ENCODE assay signal across 8 mouse cellular contexts in genomic region chr14:25519656-25520055, GRCm38 (mm10).
DNase-seq lines count a peak whose midpoint lies in the region; ATAC-seq and TF ChIP-seq lines count a peak whose summit lies in the region.

No protein-coding gene starts in this region.

- peak overlapping the region; percentile 50 for H3K4me3 ChIP-seq in gastrocnemius, adult 2 months
- no peak overlapping the region for H3K4me3 ChIP-seq in hindbrain, embryonic 15.5 days
- no peak overlapping the region for H3K4me3 ChIP-seq in midbrain, embryonic 12.5 days

- peak overlapping the region; percentile 96 for H3K27ac ChIP-seq in gastrocnemius, adult 2 months
- H3K27ac ChIP-seq in hindbrain, embryonic 15.5 days (replicated peaks): 0 out of 2 replicates have a peak overlapping the region, but pooled peaks have one; percentile 37
- H3K27ac ChIP-seq in midbrain, embryonic 12.5 days (replicated peaks): peak overlapping the region; percentile 31

- H3K36me3 ChIP-seq in hindbrain, embryonic 15.5 days: no peaks in the 10 kb centered on the region
- peaks cover 28% of the 10 kb centered on the region; the same call in 1 of the 2 replicates for H3K36me3 ChIP-seq in midbrain, embryonic 12.5 days

- peaks cover 87% of the 10 kb centered on the region for H3K4me1 ChIP-seq in hindbrain, embryonic 15.5 days (replicated peaks)
- H3K4me1 ChIP-seq in midbrain, embryonic 12.5 days: peaks cover 84% of the 10 kb centered on the region

- no peak for ATAC-seq in hindbrain, embryonic 15.5 days (ENCODE audit: low FRiP score, low read depth)
- ATAC-seq in midbrain, embryonic 12.5 days (ENCODE audit: low FRiP score, low read depth): no peak

- intact Hi-C loops in left cerebral cortex, postnatal 4 days (cut with DNase I): no loop called here
- intact Hi-C loops in left cerebral cortex, postnatal 36 days (cut with DNase I): no loop called here
- intact Hi-C loops in gastrocnemius, adult 2 months (cut with DNase I): no loop called here

- no peak overlapping the region for H3K4me2 ChIP-seq in hindbrain, embryonic 15.5 days
- H3K4me2 ChIP-seq in midbrain, embryonic 12.5 days (replicated peaks): no peak overlapping the region

- no peak for TF ChIP-seq CTCF in gastrocnemius, adult 2 months (IDR thresholded peaks at IDR 0.05)

- no peaks in the 10 kb centered on the region for H3K27me3 ChIP-seq in hindbrain, embryonic 15.5 days
- H3K27me3 ChIP-seq in midbrain, embryonic 12.5 days: no peaks in the 10 kb centered on the region

- peak; percentile 70 for DNase-seq in left cerebral cortex, postnatal 4 days
- DNase-seq in left cerebral cortex, postnatal 36 days (ENCODE audit: low spot score in 2 of 2): no peak
- peak; percentile 86 to 89 for DNase-seq in adrenal gland, postnatal 36 days
- DNase-seq in gastrocnemius, adult 2 months: peak; percentile 85
- no peak for DNase-seq in embryo, embryonic 11 days
- DNase-seq in right cerebral cortex, postnatal 25 days: no peak

- 51% methylated on average over 4 of the region's 4 CpGs for WGBS in hindbrain, embryonic 15.5 days
- 61% methylated on average over 4 of the region's 4 CpGs for WGBS in midbrain, embryonic 12.5 days

- H3K9ac ChIP-seq in hindbrain, embryonic 15.5 days: no peak overlapping the region
- H3K9ac ChIP-seq in midbrain, embryonic 12.5 days (replicated peaks): no peak overlapping the region

- H3K9me3 ChIP-seq in hindbrain, embryonic 15.5 days: no peaks in the 10 kb centered on the region
- no peaks in the 10 kb centered on the region for H3K9me3 ChIP-seq in midbrain, embryonic 12.5 days

Comparison
In these comparisons a context has a peak if more than half of its experiments do, and no peak if none do; other contexts are left out.
1. DNase-seq: peak in left cerebral cortex, postnatal 4 days (single experiment), adrenal gland, postnatal 36 days (2 of 2) and gastrocnemius, adult 2 months (single experiment); none in left cerebral cortex, postnatal 36 days (0 of 2), embryo, embryonic 11 days (single experiment) and right cerebral cortex, postnatal 25 days (single experiment).
2. H3K27ac ChIP-seq: peak in every context shown above with its lines; median percentile 96 in gastrocnemius, adult 2 months; 37 in hindbrain, embryonic 15.5 days; 31 in midbrain, embryonic 12.5 days.